Comparison of ENCODE assay signal across 17 mouse cellular contexts in the genomic region with DNA sequence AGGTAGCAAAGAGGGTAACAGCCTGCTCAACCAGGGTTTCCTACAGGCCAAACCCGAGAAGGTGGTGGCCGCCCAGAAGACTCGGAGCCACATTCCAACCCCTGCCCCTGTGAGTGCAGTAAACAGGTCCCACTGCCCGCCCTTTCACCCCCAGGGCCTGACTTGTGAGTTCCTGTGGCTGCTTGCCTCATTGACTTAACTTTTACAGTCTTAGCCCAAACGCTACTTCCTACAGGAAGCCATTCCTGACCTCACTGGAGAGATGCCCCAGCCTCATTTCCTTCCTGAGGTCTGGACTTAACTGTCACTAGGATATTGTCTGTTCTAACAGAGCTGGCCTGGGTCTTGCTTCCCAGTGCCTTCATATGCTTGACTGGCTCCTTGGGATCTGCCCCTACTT. TPM values are rescaled to one million over a fixed set of nuclear protein-coding genes. Genes with fewer than 3 reads are reported as not detected.
DNase-seq lines count a peak whose midpoint lies in the region; TF ChIP-seq lines count a peak whose summit lies in the region.
"Had no signal": no experiment of that assay in that cellular context is flagged by ENCODE, and none has a peak within 500 bp of the region (broad histone marks: within the 10 kb centered on the region; RNA-seq: fewer than 3 reads in every experiment).

No protein-coding gene starts in this region.

- no peak for TF ChIP-seq POLR2A in ES-Bruce4 (IDR thresholded peaks at IDR 0.05; ENCODE audit: insufficient read depth, low read length)

- TF ChIP-seq CTCF in ES-Bruce4 (IDR thresholded peaks at IDR 0.05; ENCODE audit: low read depth, low read length), result no peak

- peaks cover 69% of the 10 kb centered on the region for H3K36me3 ChIP-seq in ES-Bruce4 (ENCODE audit: control insufficient read depth, insufficient read depth, low read length, poor library complexity, severe bottlenecking)

- no peak overlapping the region for H3K4me3 ChIP-seq in ES-Bruce4 (ENCODE audit: low read depth, low read length)
- H3K4me3 ChIP-seq: left cerebral cortex, adult 2 months; limb, embryonic 15.5 days had no signal

- peak overlapping the region; percentile 60 for H3K27ac ChIP-seq in ES-Bruce4 (ENCODE audit: insufficient read depth, low read length)
- H3K27ac ChIP-seq: left cerebral cortex, adult 2 months; limb, embryonic 15.5 days had no signal

- H3K4me1 ChIP-seq in ES-Bruce4 (ENCODE audit: control insufficient read depth, insufficient read depth, low read length), result peaks cover 2% of the 10 kb centered on the region
- H3K4me1 ChIP-seq: limb, embryonic 15.5 days had no signal

- peak; percentile 21 to 61 for DNase-seq in adrenal gland, adult (ENCODE audit: inconsistent age in 2 of 2, low spot score in 1 of 2)
- no peak for DNase-seq in adrenal gland, postnatal 10 days
- peak; percentile 34 to 61 for DNase-seq in kidney, adult 8-10 months
- peak; percentile 19 for DNase-seq in liver
- DNase-seq in cerebellum, adult 11 months, result no peak
- no peak for DNase-seq in layer of hippocampus, adult 8-10 months (ENCODE audit: low spot score in 2 of 2)
- DNase-seq in layer of hippocampus, adult 9-11 months, result no peak
- DNase-seq: lung, postnatal 36 days had no signal

- no peaks in the 10 kb centered on the region for H3K9me3 ChIP-seq in ES-Bruce4 (replicated peaks; ENCODE audit: control insufficient read depth, insufficient read depth, low read length, poor library complexity, severe bottlenecking)
- H3K9me3 ChIP-seq: limb, embryonic 15.5 days had no signal

- no peak for TF ChIP-seq EP300 in ES-Bruce4 (IDR thresholded peaks at IDR 0.05; ENCODE audit: insufficient read depth, low read depth, low read length)

- no peak overlapping the region for H3K9ac ChIP-seq in ES-Bruce4 (ENCODE audit: low read depth, poor library complexity, severe bottlenecking)
- H3K9ac ChIP-seq: limb, embryonic 15.5 days had no signal

- H3K27me3 ChIP-seq in ES-Bruce4 (ENCODE audit: control insufficient read depth, insufficient read depth, low read length, poor library complexity, severe bottlenecking), result no peaks in the 10 kb centered on the region
- H3K27me3 ChIP-seq: limb, embryonic 15.5 days had no signal

RNA-seq across cellular contexts. Expression of a gene that starts 5.1 kb away (rescaled TPM):
- not detected for total RNA-seq in adrenal gland, postnatal 10 days (2021)
- 34.9 and 36.3 TPM in 2 replicates for polyA plus RNA-seq in ES-Bruce4 (2011; ENCODE audit: insufficient read depth, insufficient read length, low read depth, missing spikeins)
- not detected for total RNA-seq in layer of hippocampus, adult 8-10 months (2022)
- total RNA-seq: hematopoietic stem cell, adult 5-6 weeks; left cerebral cortex, adult 2 months; midbrain, postnatal 0 days had no signal
- polyA plus RNA-seq: cortical plate, adult 2 months; intestine, embryonic 16.5 days; limb, embryonic 15.5 days; midbrain, postnatal 0 days; neural tube, embryonic 14.5 days; spleen, adult 2 months had no signal

RNA-seq across cellular contexts. Expression of a gene that starts 28.1 kb away (rescaled TPM):
- total RNA-seq in adrenal gland, postnatal 10 days (2021), result 10 to 100 TPM in 1 of 2 experiments, 1 to 10 TPM in 1; 8.8 to 11.1 TPM
- 471 and 519 TPM in 2 replicates for polyA plus RNA-seq in ES-Bruce4 (2011; ENCODE audit: insufficient read depth, insufficient read length, low read depth, missing spikeins)
- 1 to 10 TPM; 1.0 to 2.8 (median 1.8) TPM for total RNA-seq in layer of hippocampus, adult 8-10 months (2022)

Comparison
In these comparisons a context has a peak if more than half of its experiments do, and no peak if none do; other contexts are left out.
1. DNase-seq: peak in adrenal gland, adult (2 of 2), kidney, adult 8-10 months (2 of 2) and liver (single experiment); none in adrenal gland, postnatal 10 days (single experiment), cerebellum, adult 11 months (single experiment), layer of hippocampus, adult 8-10 months (0 of 2) and layer of hippocampus, adult 9-11 months (single experiment).